In the genomic region with DNA sequence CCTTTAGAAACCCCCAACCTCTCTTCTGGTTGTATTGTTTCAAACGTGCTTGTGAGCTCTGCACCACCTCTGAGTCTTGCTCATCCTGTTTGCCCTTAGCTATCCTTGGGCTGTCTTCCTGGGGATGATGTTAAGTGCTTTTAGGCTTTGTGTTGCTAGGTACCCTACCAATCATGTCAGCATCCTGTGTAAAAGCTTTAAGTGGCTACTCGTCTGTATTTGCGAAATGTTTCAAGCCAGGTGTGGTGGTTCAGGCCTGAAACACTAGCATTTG, we compare ENCODE assay signal across 10 mouse cellular contexts.
"Had no signal": no experiment of that assay in that cellular context is flagged by ENCODE, and none has a peak within 500 bp of the region (broad histone marks: within the 10 kb centered on the region; RNA-seq: fewer than 3 reads in every experiment).

No protein-coding gene starts in this region.

- H3K36me3 ChIP-seq: liver, embryonic 15.5 days; midbrain, embryonic 13.5 days; stomach, embryonic 15.5 days had no signal

- H3K4me1 ChIP-seq: liver, embryonic 15.5 days; stomach, embryonic 15.5 days had no signal

- H3K27ac ChIP-seq: liver, embryonic 15.5 days; midbrain, embryonic 13.5 days; stomach, embryonic 15.5 days had no signal

- ATAC-seq: lung, postnatal 0 days; midbrain, embryonic 13.5 days had no signal

- H3K9me3 ChIP-seq: liver, embryonic 15.5 days; midbrain, embryonic 13.5 days; stomach, embryonic 15.5 days had no signal

- H3K27me3 ChIP-seq: liver, embryonic 15.5 days; midbrain, embryonic 13.5 days; stomach, embryonic 15.5 days had no signal

- H3K9ac ChIP-seq: liver, embryonic 15.5 days; midbrain, embryonic 13.5 days; stomach, embryonic 15.5 days had no signal

- H3K4me2 ChIP-seq: liver, embryonic 11.5 days; liver, embryonic 15.5 days; midbrain, embryonic 13.5 days; stomach, embryonic 15.5 days had no signal

- DNase-seq: layer of hippocampus, postnatal 36 days; lung, adult 2 months; lung, postnatal 36 days; right cerebral cortex, postnatal 14 days; thymus, postnatal 36 days had no signal

- H3K4me3 ChIP-seq: liver, embryonic 15.5 days; midbrain, embryonic 13.5 days; stomach, embryonic 15.5 days had no signal
